Mouse (Mus musculus) heart, adult 2 months (tissue): Measurements from ENCODE around the gene 4930572O03Rik.
"Not testable (repeated sequence)": the region's sequence is repeated elsewhere in the genome, so short reads cannot be mapped to it uniquely, and the experiment has no call there.

Experiments used
- CTCF ChIP-seq: fragments of 200-600 bp; IDR thresholded peaks from 2 replicates; pipeline ENCODE4 v1.8.1; 2022; ENCODE audit warnings: antibody characterized with exemption, mild to moderate bottlenecking, moderate library complexity
- EP300 ChIP-seq: fragments of 200-500 bp; IDR thresholded peaks from 2 replicates; pipeline ENCODE4 v1.6.1; 2011; ENCODE audit warnings: low read depth, low read length, control low read depth; ENCODE audit not compliant: insufficient read depth
- POLR2A ChIP-seq: fragments of 200-500 bp; IDR thresholded peaks from 2 replicates; pipeline ENCODE4 v1.6.1; 2011; ENCODE audit warnings: mild to moderate bottlenecking, low read depth, low read length, control low read depth; ENCODE audit not compliant: insufficient read depth

DNA sequence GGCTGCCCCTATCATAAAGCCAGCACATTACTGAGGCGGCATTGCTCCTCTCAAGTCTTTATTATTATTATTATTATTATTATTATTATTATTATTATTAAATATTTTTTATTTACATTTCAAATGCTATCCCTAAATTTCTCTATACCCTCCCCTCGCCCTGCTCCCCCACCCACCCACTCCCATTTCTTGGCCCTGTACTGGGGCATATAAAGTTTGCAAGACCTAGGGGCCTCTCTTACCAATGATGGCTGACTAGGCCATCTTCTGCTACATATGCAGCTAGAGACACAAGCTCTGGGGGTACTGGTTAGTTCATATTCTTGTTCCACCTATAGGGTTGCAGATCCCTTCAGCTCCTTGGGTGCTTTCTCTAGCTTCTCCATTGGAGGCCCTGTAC lies 17.1 kb upstream of the 4930572O03Rik start:
- not testable (repeated sequence) for TF ChIP-seq POLR2A, CTCF, EP300
